In the genomic region with DNA sequence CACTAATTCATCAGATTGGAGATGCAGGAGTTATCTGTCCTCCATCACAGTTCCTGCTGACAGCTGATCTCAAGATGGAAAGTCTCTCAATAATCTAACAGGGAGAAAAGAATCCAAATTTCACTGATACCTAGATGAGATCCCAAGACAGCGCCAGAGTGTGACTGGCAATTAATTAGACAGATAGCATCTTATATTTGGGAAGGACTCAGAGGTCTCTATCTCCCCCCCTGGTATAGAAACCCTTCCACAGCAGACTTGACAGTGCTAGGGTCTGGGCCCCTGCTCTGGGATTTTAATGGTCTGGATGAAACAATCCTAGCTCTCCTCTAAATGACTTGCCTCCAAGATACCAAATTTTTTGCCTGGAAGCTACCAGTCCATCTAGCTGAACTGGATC, we compare ENCODE assay signal across 23 mouse cellular contexts.
"Had no signal": no experiment of that assay in that cellular context is flagged by ENCODE, and none has a peak within 500 bp of the region (broad histone marks: within the 10 kb centered on the region; RNA-seq: fewer than 3 reads in every experiment).

No protein-coding gene starts in this region.

- DNase-seq: forebrain, postnatal 0 days; gastrocnemius, postnatal 14 days; gastrocnemius, postnatal 36 days; heart, adult 18-20 months; heart, postnatal 36 days; kidney, adult 18-20 months; kidney, adult 8-10 months; kidney, postnatal 10 days; kidney, postnatal 25 days; kidney, postnatal 4 days; liver had no signal

- ATAC-seq: forebrain, postnatal 0 days; hindbrain, postnatal 0 days; intestine, embryonic 15.5 days; intestine, postnatal 0 days had no signal

- H3K9ac ChIP-seq: forebrain, postnatal 0 days; heart, embryonic 12.5 days; hindbrain, embryonic 13.5 days; hindbrain, embryonic 15.5 days; intestine, embryonic 15.5 days; limb, embryonic 12.5 days had no signal

- H3K4me1 ChIP-seq: hindbrain, embryonic 13.5 days; hindbrain, embryonic 15.5 days had no signal

- H3K27ac ChIP-seq: heart, embryonic 10.5 days; hindbrain, embryonic 13.5 days; hindbrain, embryonic 15.5 days; hindbrain, postnatal 0 days; intestine, embryonic 15.5 days; layer of hippocampus, adult 2 months; left cerebral cortex, adult 2 months; limb, embryonic 10.5 days; limb, embryonic 12.5 days had no signal

- H3K4me2 ChIP-seq: heart, embryonic 12.5 days; hindbrain, embryonic 13.5 days; hindbrain, embryonic 15.5 days; intestine, embryonic 15.5 days; limb, embryonic 12.5 days; liver, embryonic 11.5 days had no signal

- H3K36me3 ChIP-seq: heart, embryonic 10.5 days; heart, embryonic 12.5 days; hindbrain, embryonic 13.5 days; hindbrain, embryonic 15.5 days; intestine, embryonic 15.5 days; limb, embryonic 10.5 days; limb, embryonic 12.5 days had no signal

- H3K9me3 ChIP-seq: heart, embryonic 10.5 days; heart, embryonic 12.5 days; hindbrain, embryonic 13.5 days; hindbrain, embryonic 15.5 days; intestine, embryonic 15.5 days; limb, embryonic 10.5 days; limb, embryonic 12.5 days had no signal

- H3K4me3 ChIP-seq: heart, embryonic 10.5 days; heart, embryonic 12.5 days; hindbrain, embryonic 13.5 days; hindbrain, embryonic 15.5 days; intestine, embryonic 15.5 days; layer of hippocampus, adult 2 months; left cerebral cortex, adult 2 months; limb, embryonic 10.5 days; limb, embryonic 12.5 days had no signal

- H3K27me3 ChIP-seq: heart, embryonic 12.5 days; hindbrain, embryonic 13.5 days; hindbrain, embryonic 15.5 days; intestine, embryonic 15.5 days; limb, embryonic 12.5 days had no signal
